Mouse (Mus musculus) CH12F3 (cell line): Measurements from ENCODE around the gene Ssxb5.
"Not testable (repeated sequence)": the region's sequence is repeated elsewhere in the genome, so short reads cannot be mapped to it uniquely, and the experiment has no call there.

Source experiments
- in situ Hi-C: fragments of 300-500 bp; cut with MboI; formaldehyde crosslinking; loops from 2 replicates; pipeline ENCODE4 v1.14.3; 2020; ENCODE audit warnings: low sequenced_read_pairs

Ssxb5 gene

GRCm38 (mm10) chrX:8803391-8803790 lies at the start of gene Ssxb5:
Gene Ssxb5 (plus strand): TSS chrX:8803691.
- in situ Hi-C loops, result not testable (repeated sequence)

- in situ Hi-C loops, result no loop called here
These were observed 28.6 kb downstream of the Ssxb5 start for GRCm38 (mm10) chrX:8832043-8832442.

- in situ Hi-C loops, result no loop called here
These were observed 40.2 kb downstream of the Ssxb5 start, which contains the start of gene Gm6592 for GRCm38 (mm10) chrX:8843694-8844093. Gene Gm6592 (plus strand): TSS chrX:8843994.

- in situ Hi-C loops, result no loop called here
These were observed 49.0 kb downstream of the Ssxb5 start for GRCm38 (mm10) chrX:8852486-8852885.
